In the genomic region with DNA sequence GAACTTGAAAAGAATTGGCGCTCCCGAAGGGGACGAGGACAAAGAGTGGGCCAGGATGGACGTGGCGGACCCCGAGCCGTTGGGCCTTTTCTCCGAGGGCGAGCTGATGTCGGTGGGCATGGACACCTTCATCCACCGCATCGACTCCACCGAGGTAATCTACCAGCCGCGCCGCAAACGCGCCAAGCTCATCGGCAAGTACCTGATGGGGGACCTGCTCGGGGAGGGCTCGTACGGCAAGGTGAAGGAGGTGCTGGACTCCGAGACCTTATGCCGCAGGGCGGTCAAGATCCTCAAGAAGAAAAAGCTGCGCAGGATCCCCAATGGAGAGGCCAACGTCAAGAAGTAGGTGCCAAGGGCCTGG, we compare ENCODE assay signal across 8 mouse cellular contexts. TPM values are rescaled to one million over a fixed set of nuclear protein-coding genes. Genes with fewer than 3 reads are reported as not detected.
DNase-seq lines count a peak whose midpoint lies in the region; ATAC-seq and TF ChIP-seq lines count a peak whose summit lies in the region.

No protein-coding gene starts in this region.

- no peak for TF ChIP-seq CTCF in G1E (IDR thresholded peaks at IDR 0.05; ENCODE audit: low read depth, low read length)

- H3K9ac ChIP-seq in forebrain, embryonic 14.5 days (ENCODE audit: low read length) = peak overlapping the region; percentile 85
- H3K9ac ChIP-seq in limb, embryonic 14.5 days (ENCODE audit: low read depth, low read length, severe bottlenecking) = peak overlapping the region; percentile 78
- peak overlapping the region; percentile 83 for H3K9ac ChIP-seq in neural tube, embryonic 14.5 days (replicated peaks; ENCODE audit: low read depth, low read length)

- H3K9me3 ChIP-seq in heart, embryonic 10.5 days = no peaks in the 10 kb centered on the region
- H3K9me3 ChIP-seq in G1E (replicated peaks) = no peaks in the 10 kb centered on the region
- H3K9me3 ChIP-seq in forebrain, embryonic 14.5 days (replicated peaks; ENCODE audit: control insufficient read depth, low read length) = no peaks in the 10 kb centered on the region
- H3K9me3 ChIP-seq in limb, embryonic 14.5 days (ENCODE audit: control insufficient read depth, low read length) = no peaks in the 10 kb centered on the region
- no peaks in the 10 kb centered on the region for H3K9me3 ChIP-seq in neural tube, embryonic 14.5 days (ENCODE audit: control insufficient read depth, low read length)

- 1% methylated on average over 27 of the region's 27 CpGs for WGBS in heart, embryonic 10.5 days
- WGBS in forebrain, embryonic 14.5 days = 0% methylated on average over 27 of the region's 27 CpGs
- WGBS in limb, embryonic 14.5 days = under 1% methylated on average over 26 of the region's 27 CpGs
- 2% methylated on average over 27 of the region's 27 CpGs for WGBS in neural tube, embryonic 14.5 days

- H3K36me3 ChIP-seq in heart, embryonic 10.5 days = peaks cover 39% of the 10 kb centered on the region
- peaks cover 52% of the 10 kb centered on the region for H3K36me3 ChIP-seq in G1E (replicated peaks)
- H3K36me3 ChIP-seq in forebrain, embryonic 14.5 days (ENCODE audit: control insufficient read depth, insufficient read depth, low read length) = peaks cover 17% of the 10 kb centered on the region; the same call in 1 of the 2 replicates
- peaks cover 30% of the 10 kb centered on the region for H3K36me3 ChIP-seq in limb, embryonic 14.5 days (ENCODE audit: control insufficient read depth, insufficient read depth, low read length)
- H3K36me3 ChIP-seq in neural tube, embryonic 14.5 days (ENCODE audit: control insufficient read depth, insufficient read depth, low read length) = no peaks in the 10 kb centered on the region

- TF ChIP-seq POLR2A in limb, embryonic 14.5 days (IDR thresholded peaks at IDR 0.05; ENCODE audit: borderline replicate concordance, extremely low read depth, insufficient read depth, insufficient read length) = no peak

- H3K27me3 ChIP-seq in heart, embryonic 10.5 days (ENCODE audit: insufficient read depth, poor library complexity, severe bottlenecking) = no peaks in the 10 kb centered on the region
- no peaks in the 10 kb centered on the region for H3K27me3 ChIP-seq in G1E (ENCODE audit: insufficient read depth, low read length)
- H3K27me3 ChIP-seq in forebrain, embryonic 14.5 days (replicated peaks; ENCODE audit: control insufficient read depth, insufficient read depth, low read length) = no peaks in the 10 kb centered on the region
- H3K27me3 ChIP-seq in limb, embryonic 14.5 days (ENCODE audit: control insufficient read depth, insufficient read depth, low read length) = no peaks in the 10 kb centered on the region
- H3K27me3 ChIP-seq in neural tube, embryonic 14.5 days (ENCODE audit: control insufficient read depth, insufficient read depth, low read length) = no peaks in the 10 kb centered on the region

- H3K4me3 ChIP-seq in heart, embryonic 10.5 days = peak overlapping the region; percentile 93
- H3K4me3 ChIP-seq in G1E (ENCODE audit: low read depth, low read length) = peak overlapping the region; percentile 97
- peak overlapping the region; percentile 96 for H3K4me3 ChIP-seq in forebrain, embryonic 14.5 days (ENCODE audit: low read depth, low read length)
- H3K4me3 ChIP-seq in limb, embryonic 14.5 days (replicated peaks; ENCODE audit: low read length) = peak overlapping the region; percentile 90
- peak overlapping the region; percentile 97 for H3K4me3 ChIP-seq in neural tube, embryonic 14.5 days (ENCODE audit: low read depth, low read length)

- no peak for DNase-seq in heart, embryonic 10.5 days (ENCODE audit: low spot score)
- no peak for DNase-seq in heart, adult 11 months
- DNase-seq in G1E (ENCODE audit: low spot score) = no peak
- no peak for DNase-seq in forebrain, embryonic 14.5 days (ENCODE audit: low spot score)
- no peak for DNase-seq in limb, embryonic 14.5 days (ENCODE audit: low spot score)
- DNase-seq in c-Kit-positive CD71-positive TER-119-positive erythroid progenitor cells, embryonic 14.5 days (ENCODE audit: low spot score) = no peak
- no peak for DNase-seq in left cerebral cortex, adult 18-20 months (ENCODE audit: low spot score in 2 of 2)

- peak overlapping the region; percentile 97 for H3K4me2 ChIP-seq in forebrain, embryonic 14.5 days (ENCODE audit: low read length)
- peak overlapping the region; percentile 95 for H3K4me2 ChIP-seq in limb, embryonic 14.5 days (replicated peaks; ENCODE audit: low read depth, low read length, severe bottlenecking)
- peak overlapping the region; percentile 94 for H3K4me2 ChIP-seq in neural tube, embryonic 14.5 days (ENCODE audit: low read depth, low read length)

- peaks cover 49% of the 10 kb centered on the region for H3K4me1 ChIP-seq in heart, embryonic 10.5 days
- peaks cover 62% of the 10 kb centered on the region for H3K4me1 ChIP-seq in G1E (ENCODE audit: insufficient read depth, low read depth, low read length)
- H3K4me1 ChIP-seq in forebrain, embryonic 14.5 days (ENCODE audit: control insufficient read depth, insufficient read depth, low read length) = peaks cover 24% of the 10 kb centered on the region
- peaks cover 22% of the 10 kb centered on the region for H3K4me1 ChIP-seq in limb, embryonic 14.5 days (ENCODE audit: control insufficient read depth, insufficient read depth, low read length)
- H3K4me1 ChIP-seq in neural tube, embryonic 14.5 days (ENCODE audit: control insufficient read depth, insufficient read depth, low read length) = peaks cover 35% of the 10 kb centered on the region

- H3K27ac ChIP-seq in heart, embryonic 10.5 days = peak overlapping the region; percentile 96
- H3K27ac ChIP-seq in forebrain, embryonic 14.5 days (ENCODE audit: low read depth, low read length) = 0 out of 2 replicates have a peak overlapping the region, but pooled peaks have one; percentile 74
- peak overlapping the region; percentile 55 for H3K27ac ChIP-seq in limb, embryonic 14.5 days (replicated peaks; ENCODE audit: low read depth, low read length)
- H3K27ac ChIP-seq in neural tube, embryonic 14.5 days (ENCODE audit: low read depth, low read length) = no peak overlapping the region

- no peak for ATAC-seq in G1E (ENCODE audit: extremely low read depth, insufficient number of reproducible peaks, low FRiP score, poor library complexity, severe bottlenecking)
- ATAC-seq in forebrain, embryonic 14.5 days = no peak
- no peak for ATAC-seq in limb, embryonic 14.5 days (ENCODE audit: low FRiP score, low read depth)
- ATAC-seq in neural tube, embryonic 14.5 days (ENCODE audit: low read depth) = no peak

RNA-seq across cellular contexts. Expression of gene Stk11, which starts 0.9 kb away (rescaled TPM):
- polyA plus RNA-seq in heart, embryonic 10.5 days (2016; fragmentation: Nextera tagmentation; extraction: Ambion mirVana) = 12.4 and 17.8 TPM in 2 replicates
- total RNA-seq in G1E (2014; fragmentation: Nextera tagmentation) (138 and 172 TPM in 2 replicates), G1E (2017) (150 and 154 TPM in 2 replicates)
- polyA plus RNA-seq in G1E (2012) = 161 and 170 TPM in 2 replicates
- 25.5 and 27.7 TPM in 2 replicates for polyA plus RNA-seq in forebrain, embryonic 14.5 days (2014; fragmentation: Nextera tagmentation; extraction: Ambion mirVana)
- 133 and 147 TPM in 2 replicates for polyA plus RNA-seq in limb, embryonic 14.5 days (2012; rRNA removed)
- 30.1 and 32.4 TPM in 2 replicates for polyA plus RNA-seq in limb, embryonic 14.5 days (2014; fragmentation: Nextera tagmentation; extraction: Ambion mirVana)
- polyA plus RNA-seq in neural tube, embryonic 14.5 days (2014; fragmentation: Nextera tagmentation; extraction: Ambion mirVana) = 21.3 and 26.0 TPM in 2 replicates
- total RNA-seq in left cerebral cortex, adult 18-20 months (2021) = 100 to 1,000 TPM; 108 to 109 TPM

RNA-seq across cellular contexts. Expression of gene Sbno2, which starts 11.2 kb away (rescaled TPM):
- polyA plus RNA-seq in heart, embryonic 10.5 days (2016; fragmentation: Nextera tagmentation; extraction: Ambion mirVana) = 14.8 and 15.6 TPM in 2 replicates
- 24.7 and 34.2 TPM in 2 replicates for total RNA-seq in G1E (2014; fragmentation: Nextera tagmentation)
- 18.0 and 18.1 TPM in 2 replicates for total RNA-seq in G1E (2017)
- polyA plus RNA-seq in G1E (2012) = 34.8 and 37.4 TPM in 2 replicates
- 8.1 and 11.1 TPM in 2 replicates for polyA plus RNA-seq in forebrain, embryonic 14.5 days (2014; fragmentation: Nextera tagmentation; extraction: Ambion mirVana)
- 24.9 and 29.5 TPM in 2 replicates for polyA plus RNA-seq in limb, embryonic 14.5 days (2012; rRNA removed)
- polyA plus RNA-seq in limb, embryonic 14.5 days (2014; fragmentation: Nextera tagmentation; extraction: Ambion mirVana) = 15.3 and 16.8 TPM in 2 replicates
- polyA plus RNA-seq in neural tube, embryonic 14.5 days (2014; fragmentation: Nextera tagmentation; extraction: Ambion mirVana) = 12.9 and 13.3 TPM in 2 replicates
- 10 to 100 TPM; 16.8 to 18.8 TPM for total RNA-seq in left cerebral cortex, adult 18-20 months (2021)

RNA-seq across cellular contexts. Expression of gene Atp5d, which starts 21.9 kb away (rescaled TPM):
- polyA plus RNA-seq in heart, embryonic 10.5 days (2016; fragmentation: Nextera tagmentation; extraction: Ambion mirVana) = 689 and 872 TPM in 2 replicates
- total RNA-seq in G1E (2014; fragmentation: Nextera tagmentation) = 248 and 258 TPM in 2 replicates
- 81.9 and 82.7 TPM in 2 replicates for total RNA-seq in G1E (2017)
- 1,539 and 1,678 TPM in 2 replicates for polyA plus RNA-seq in G1E (2012)
- polyA plus RNA-seq in forebrain, embryonic 14.5 days (2014; fragmentation: Nextera tagmentation; extraction: Ambion mirVana) = 412 and 467 TPM in 2 replicates
- polyA plus RNA-seq in limb, embryonic 14.5 days (2012; rRNA removed) = 449 and 577 TPM in 2 replicates
- polyA plus RNA-seq in limb, embryonic 14.5 days (2014; fragmentation: Nextera tagmentation; extraction: Ambion mirVana) = 477 TPM in 2 replicates
- 472 and 519 TPM in 2 replicates for polyA plus RNA-seq in neural tube, embryonic 14.5 days (2014; fragmentation: Nextera tagmentation; extraction: Ambion mirVana)
- 100 to 1,000 TPM; 367 to 371 TPM for total RNA-seq in left cerebral cortex, adult 18-20 months (2021)

RNA-seq across cellular contexts. Expression of gene Cbarp, which starts 24.1 kb away (rescaled TPM):
- polyA plus RNA-seq in heart, embryonic 10.5 days (2016; fragmentation: Nextera tagmentation; extraction: Ambion mirVana) = 2.0 and 4.0 TPM in 2 replicates
- total RNA-seq in G1E (2014; fragmentation: Nextera tagmentation) (67.2 and 74.4 TPM in 2 replicates), G1E (2017) (3.7 and 5.5 TPM in 2 replicates)
- 66.6 and 73.9 TPM in 2 replicates for polyA plus RNA-seq in G1E (2012)
- 41.0 and 42.4 TPM in 2 replicates for polyA plus RNA-seq in forebrain, embryonic 14.5 days (2014; fragmentation: Nextera tagmentation; extraction: Ambion mirVana)
- 28.9 and 36.0 TPM in 2 replicates for polyA plus RNA-seq in limb, embryonic 14.5 days (2012; rRNA removed)
- polyA plus RNA-seq in limb, embryonic 14.5 days (2014; fragmentation: Nextera tagmentation; extraction: Ambion mirVana) = 7.5 and 9.3 TPM in 2 replicates
- polyA plus RNA-seq in neural tube, embryonic 14.5 days (2014; fragmentation: Nextera tagmentation; extraction: Ambion mirVana) = 82.2 and 101 TPM in 2 replicates
- total RNA-seq in left cerebral cortex, adult 18-20 months (2021) = 100 to 1,000 TPM; 418 to 437 TPM

RNA-seq across cellular contexts. Expression of gene Midn, which starts 31.5 kb away (rescaled TPM):
- 16.1 and 24.4 TPM in 2 replicates for polyA plus RNA-seq in heart, embryonic 10.5 days (2016; fragmentation: Nextera tagmentation; extraction: Ambion mirVana)
- total RNA-seq in G1E (2014; fragmentation: Nextera tagmentation) (89.8 and 92.3 TPM in 2 replicates), G1E (2017) (19.2 and 24.3 TPM in 2 replicates)
- polyA plus RNA-seq in G1E (2012) = 295 and 302 TPM in 2 replicates
- 67.0 and 73.6 TPM in 2 replicates for polyA plus RNA-seq in forebrain, embryonic 14.5 days (2014; fragmentation: Nextera tagmentation; extraction: Ambion mirVana)
- polyA plus RNA-seq in limb, embryonic 14.5 days (2012; rRNA removed) = 108 and 161 TPM in 2 replicates
- 33.4 and 39.6 TPM in 2 replicates for polyA plus RNA-seq in limb, embryonic 14.5 days (2014; fragmentation: Nextera tagmentation; extraction: Ambion mirVana)
- polyA plus RNA-seq in neural tube, embryonic 14.5 days (2014; fragmentation: Nextera tagmentation; extraction: Ambion mirVana) = 38.8 and 39.8 TPM in 2 replicates
- total RNA-seq in left cerebral cortex, adult 18-20 months (2021) = 100 to 1,000 TPM; 105 TPM
